Comparison of ENCODE assay signal across 8 mouse cellular contexts in genomic region chr19:59467413-59468064, GRCm38 (mm10). TPM values are rescaled to one million over a fixed set of nuclear protein-coding genes. Genes with fewer than 3 reads are reported as not detected.
DNase-seq lines count a peak whose midpoint lies in the region; ATAC-seq lines count a peak whose summit lies in the region.
"Had no signal": no experiment of that assay in that cellular context is flagged by ENCODE, and none has a peak within 500 bp of the region (broad histone marks: within the 10 kb centered on the region; RNA-seq: fewer than 3 reads in every experiment).

No protein-coding gene starts in this region.

- WGBS in neural tube, embryonic 15.5 days = 1% methylated on average over 23 of the region's 23 CpGs
- under 1% methylated on average over 23 of the region's 23 CpGs for WGBS in forebrain, embryonic 12.5 days
- 1% methylated on average over 23 of the region's 23 CpGs for WGBS in stomach, embryonic 15.5 days

- peaks cover 98% of the 10 kb centered on the region for H3K27me3 ChIP-seq in neural tube, embryonic 15.5 days (replicated peaks)
- peaks cover 74% of the 10 kb centered on the region for H3K27me3 ChIP-seq in forebrain, embryonic 12.5 days
- H3K27me3 ChIP-seq in stomach, embryonic 15.5 days (replicated peaks) = peaks cover 93% of the 10 kb centered on the region

- no peak overlapping the region for H3K27ac ChIP-seq in neural tube, embryonic 15.5 days (replicated peaks)
- peak overlapping the region; percentile 99 for H3K27ac ChIP-seq in forebrain, embryonic 12.5 days
- H3K27ac ChIP-seq in stomach, embryonic 15.5 days = no peak overlapping the region

- ATAC-seq in neural tube, embryonic 15.5 days (ENCODE audit: low FRiP score) = no peak
- ATAC-seq in forebrain, embryonic 12.5 days (ENCODE audit: low FRiP score) = peak; percentile 17; the same call in 1 of the 2 replicates
- ATAC-seq in stomach, embryonic 15.5 days (ENCODE audit: insufficient read depth, low FRiP score, low read depth) = no peak

- DNase-seq in neural tube, embryonic 10.5 days (ENCODE audit: extremely low spot score, low spot score) = peak; percentile 54
- DNase-seq in kidney, postnatal 36 days = peak; percentile 57 to 59
- no peak for DNase-seq in spleen, adult 18-20 months
- DNase-seq in left cerebral cortex, adult 9 months (ENCODE audit: low spot score in 2 of 2) = no peak

- H3K9me3 ChIP-seq in neural tube, embryonic 15.5 days (replicated peaks) = no peaks in the 10 kb centered on the region
- no peaks in the 10 kb centered on the region for H3K9me3 ChIP-seq in forebrain, embryonic 12.5 days
- no peaks in the 10 kb centered on the region for H3K9me3 ChIP-seq in stomach, embryonic 15.5 days

- H3K4me3 ChIP-seq in neural tube, embryonic 15.5 days (replicated peaks) = no peak overlapping the region
- peak overlapping the region; percentile 39 for H3K4me3 ChIP-seq in forebrain, embryonic 12.5 days (replicated peaks)
- no peak overlapping the region for H3K4me3 ChIP-seq in stomach, embryonic 15.5 days (replicated peaks)

- peaks cover 20% of the 10 kb centered on the region for H3K4me1 ChIP-seq in neural tube, embryonic 15.5 days
- peaks cover 81% of the 10 kb centered on the region for H3K4me1 ChIP-seq in forebrain, embryonic 12.5 days
- H3K4me1 ChIP-seq in stomach, embryonic 15.5 days = peaks cover 7% of the 10 kb centered on the region; the same call in 1 of the 2 replicates

- H3K9ac ChIP-seq in neural tube, embryonic 15.5 days (replicated peaks) = no peak overlapping the region
- peak overlapping the region; percentile 59 for H3K9ac ChIP-seq in forebrain, embryonic 12.5 days
- no peak overlapping the region for H3K9ac ChIP-seq in stomach, embryonic 15.5 days

- H3K4me2 ChIP-seq in neural tube, embryonic 15.5 days = no peak overlapping the region
- peak overlapping the region; percentile 67 for H3K4me2 ChIP-seq in forebrain, embryonic 12.5 days
- 0 out of 2 replicates have a peak overlapping the region, but pooled peaks have one; percentile 29 for H3K4me2 ChIP-seq in stomach, embryonic 15.5 days

- H3K36me3 ChIP-seq in neural tube, embryonic 15.5 days = no peaks in the 10 kb centered on the region
- no peaks in the 10 kb centered on the region; the same call in 1 of the 2 replicates for H3K36me3 ChIP-seq in forebrain, embryonic 12.5 days (replicated peaks)
- H3K36me3 ChIP-seq in stomach, embryonic 15.5 days = no peaks in the 10 kb centered on the region

RNA-seq across cellular contexts. Expression of gene Emx2, which starts 9.4 kb away (rescaled TPM):
- polyA plus RNA-seq in neural tube, embryonic 15.5 days (2015; fragmentation: Nextera tagmentation; extraction: Ambion mirVana) = 0.06 TPM in 1 of 2 replicates, not detected in the other
- polyA plus RNA-seq in forebrain, embryonic 12.5 days (2016; fragmentation: Nextera tagmentation; extraction: Ambion mirVana) = 59.0 and 69.4 TPM in 2 replicates
- polyA plus RNA-seq in stomach, embryonic 15.5 days (2015; fragmentation: Nextera tagmentation; extraction: Ambion mirVana) = 0.08 and 0.37 TPM in 2 replicates
- polyA plus RNA-seq: liver, embryonic 16.5 days had no signal

Comparison
In these comparisons a context has a peak if more than half of its experiments do, and no peak if none do; other contexts are left out.
1. DNase-seq: peak in neural tube, embryonic 10.5 days (single experiment) and kidney, postnatal 36 days (2 of 2); none in spleen, adult 18-20 months (0 of 2) and left cerebral cortex, adult 9 months (0 of 2).
2. RNA of gene Emx2, which starts 9.4 kb away (polyA plus RNA-seq): 59.0 to 69.4 TPM in forebrain, embryonic 12.5 days; 0.08 to 0.37 TPM in stomach, embryonic 15.5 days and 0.06 TPM in neural tube, embryonic 15.5 days; every median in the first group is over 10 times any median in the second.